Mouse (Mus musculus) embryonic facial prominence, embryonic 11.5 days (tissue): ENCODE measurements around the gene Col6a1. TPM values are rescaled to one million over a fixed set of nuclear protein-coding genes. Genes with fewer than 3 reads are reported as not detected.
A peak's percentile ranks its signal among the peaks of the same experiment; 100 is the strongest.

Experiments used
- ATAC-seq: fragments of 200-750 bp; cut with Nextera tagmentation; replicated peaks from 2 replicates; pipeline ENCODE4 v1.8.0; 2017; ENCODE audit warnings: low read depth; ENCODE audit not compliant: insufficient number of reproducible peaks, low FRiP score, low TSS enrichment
- DNase-seq: peaks from one replicate; pipeline ENCODE4 v3.0.0-alpha.2; 2015; ENCODE audit warnings: low spot score
- H3K27ac ChIP-seq: fragments of 300-500 bp; sonication (generic); replicated peaks from 2 replicates; pipeline ENCODE4 v1.5.1; 2014; ENCODE audit warnings: mild to moderate bottlenecking, low read depth, low read length, control low read depth
- H3K27me3 ChIP-seq: fragments of 300-500 bp; sonication (generic); 2 replicates; pipeline ENCODE4 v1.6.1; 2014; ENCODE audit warnings: mild to moderate bottlenecking, low read length, moderate library complexity, mixed read lengths; ENCODE audit not compliant: control insufficient read depth, insufficient read depth
- H3K36me3 ChIP-seq: fragments of 300-500 bp; sonication (generic); replicated peaks from 2 replicates; pipeline ENCODE4 v1.6.1; 2014; ENCODE audit warnings: low read depth, mild to moderate bottlenecking, low read length, moderate library complexity, mixed read lengths; ENCODE audit not compliant: control insufficient read depth, insufficient read depth
- H3K4me1 ChIP-seq: fragments of 300-500 bp; sonication (generic); 2 replicates; pipeline ENCODE4 v1.6.1; 2014; ENCODE audit warnings: low read length, mixed read lengths; ENCODE audit not compliant: control insufficient read depth, insufficient read depth
- H3K4me2 ChIP-seq: fragments of 300-500 bp; sonication (generic); 2 replicates; pipeline ENCODE4 v1.6.1; 2014; ENCODE audit warnings: low read depth, mild to moderate bottlenecking, control low read depth, low read length, moderate library complexity
- H3K4me3 ChIP-seq: fragments of 300-500 bp; sonication (generic); 2 replicates; pipeline ENCODE4 v1.5.1; 2014; ENCODE audit warnings: low read depth, low read length, control low read depth
- H3K9ac ChIP-seq: fragments of 300-500 bp; sonication (generic); replicated peaks from 2 replicates; pipeline ENCODE4 v1.6.1; 2014; ENCODE audit warnings: mild to moderate bottlenecking, control low read depth, low read length
- H3K9me3 ChIP-seq: fragments of 300-500 bp; sonication (generic); replicated peaks from 2 replicates; pipeline ENCODE4 v1.6.1; 2016; ENCODE audit warnings: mild to moderate bottlenecking, low read length, inconsistent platforms, mixed read lengths; ENCODE audit not compliant: control insufficient read depth
- WGBS: fragments of 180-500 bp; shearing (Covaris S2); extraction: QIAGEN DNeasy Blood & Tissue Kit; methylation state at CpG from one replicate; pipeline ENCODE4 v1.1.7; 2014; 5-methylcytosine and 5-hydroxymethylcytosine counted together
- polyA plus RNA-seq: library from polyadenylated mRNA; unstranded; fragments of >200 nt; fragmentation: Nextera tagmentation; extraction: Ambion mirVana; gene quantifications from 2 replicates; pipeline ENCODE4 v1.2.1, GENCODE M21; 2014

Col6a1 gene
- polyA plus RNA-seq, 1 experiment from 2014 or later, result 19.8 TPM

DNA sequence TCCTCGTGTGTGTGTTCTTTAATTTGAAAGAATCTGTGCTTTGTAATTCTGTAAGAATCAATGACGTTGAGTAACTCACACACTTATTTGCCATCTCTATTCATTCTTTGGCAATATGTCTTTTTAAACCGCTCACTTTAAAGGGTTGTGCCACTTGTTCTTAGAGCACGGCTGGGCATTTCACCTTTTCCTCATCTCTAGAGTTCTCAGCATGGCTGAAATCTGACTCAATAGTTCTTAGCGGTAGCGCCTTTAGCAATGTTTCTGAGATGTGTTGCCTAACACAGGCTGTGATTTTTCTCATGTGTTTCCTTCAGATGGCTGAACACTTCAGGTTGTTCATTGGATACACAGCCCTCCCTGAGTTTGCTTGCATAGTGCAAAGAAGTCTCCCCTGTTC is 51.4 kb downstream of the Col6a1 start:
- Histone ChIP-seq H3K27me3 (no peaks in the 10 kb centered on the region), H3K9ac (no peak overlapping the region), H3K4me2 (no peak overlapping the region), H3K4me3 (no peak overlapping the region), H3K36me3 (no peaks in the 10 kb centered on the region), H3K27ac (no peak overlapping the region), H3K9me3 (no peaks in the 10 kb centered on the region), H3K4me1 (no peaks in the 10 kb centered on the region)
- no peak for ATAC-seq
- 85% methylated on average over 6 of the region's 6 CpGs for WGBS
- DNase-seq, result no peak

DNA sequence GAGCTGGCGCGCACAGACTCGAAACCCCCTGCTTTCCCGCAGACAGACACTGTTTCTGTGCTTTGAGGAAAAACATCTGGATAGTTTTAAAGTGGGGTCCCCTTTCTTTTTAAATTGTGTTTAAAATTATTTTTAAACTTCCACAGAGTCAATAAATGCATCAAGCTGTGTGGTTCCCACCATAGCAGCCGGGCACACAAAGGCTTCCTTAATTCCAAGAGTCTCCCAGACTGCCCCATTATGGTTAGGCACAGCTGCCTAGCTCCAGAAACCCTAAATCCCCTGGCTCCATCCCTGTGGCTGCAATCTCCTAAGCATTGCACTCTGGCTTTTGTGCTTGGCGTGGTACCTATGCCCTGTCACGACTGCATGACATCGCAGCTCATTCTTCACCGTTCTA is 54.0 kb downstream of the Col6a1 start:
- Histone ChIP-seq H3K4me3 (no peak overlapping the region), H3K27me3 (no peaks in the 10 kb centered on the region), H3K4me1 (no peaks in the 10 kb centered on the region), H3K9ac (no peak overlapping the region), H3K36me3 (no peaks in the 10 kb centered on the region), H3K9me3 (no peaks in the 10 kb centered on the region), H3K27ac (no peak overlapping the region; the same call in 1 of the 2 replicates), H3K4me2 (no peak overlapping the region)
- peak; percentile 37 for DNase-seq
- 69% methylated on average over 9 of the region's 9 CpGs for WGBS
- no peak; the same call in 1 of the 2 replicates for ATAC-seq

GRCm38 (mm10) chr10:76668947-76669284 is 57.1 kb downstream of the Col6a1 start:
- no peaks in the 10 kb centered on the region for H3K27me3 ChIP-seq
- H3K9me3 ChIP-seq, result no peaks in the 10 kb centered on the region
- no peaks in the 10 kb centered on the region for H3K36me3 ChIP-seq
- no peak overlapping the region for H3K4me3 ChIP-seq
- DNase-seq (no peak), ATAC-seq (no peak)
- H3K9ac ChIP-seq, result no peak overlapping the region
- 65% methylated on average over 7 of the region's 7 CpGs for WGBS
- H3K4me1 ChIP-seq, result no peaks in the 10 kb centered on the region
- no peak overlapping the region for H3K4me2 ChIP-seq
- no peak overlapping the region for H3K27ac ChIP-seq

- Histone ChIP-seq H3K9me3 (no peaks in the 10 kb centered on the region), H3K27me3 (no peaks in the 10 kb centered on the region), H3K9ac (no peak overlapping the region), H3K4me3 (no peak overlapping the region), H3K4me2 (no peak overlapping the region), H3K4me1 (no peaks in the 10 kb centered on the region), H3K27ac (no peak overlapping the region), H3K36me3 (no peaks in the 10 kb centered on the region)
- DNase-seq, result no peak
- ATAC-seq, result no peak
- WGBS, result 91% methylated on average over 4 of the region's 4 CpGs
Measured at GRCm38 (mm10) chr10:76668261-76668946, 57.6 kb downstream of the Col6a1 start.

- no peaks in the 10 kb centered on the region for H3K9me3 ChIP-seq
- no peak overlapping the region for H3K27ac ChIP-seq
- no peak for DNase-seq
- H3K4me1 ChIP-seq, result no peaks in the 10 kb centered on the region
- no peaks in the 10 kb centered on the region for H3K27me3 ChIP-seq
- no peak for ATAC-seq
- no peak overlapping the region for H3K4me2 ChIP-seq
- no peak overlapping the region for H3K4me3 ChIP-seq
- H3K36me3 ChIP-seq, result no peaks in the 10 kb centered on the region
- 80% methylated on average over 1 of the region's 1 CpGs for WGBS
- H3K9ac ChIP-seq, result no peak overlapping the region
Measured at GRCm38 (mm10) chr10:76667197-76667805, 58.7 kb downstream of the Col6a1 start.

GRCm38 (mm10) chr10:76665551-76665950 is 60.4 kb downstream of the Col6a1 start:
- no peak for DNase-seq
- WGBS, result 90% methylated on average over 11 of the region's 11 CpGs

DNA sequence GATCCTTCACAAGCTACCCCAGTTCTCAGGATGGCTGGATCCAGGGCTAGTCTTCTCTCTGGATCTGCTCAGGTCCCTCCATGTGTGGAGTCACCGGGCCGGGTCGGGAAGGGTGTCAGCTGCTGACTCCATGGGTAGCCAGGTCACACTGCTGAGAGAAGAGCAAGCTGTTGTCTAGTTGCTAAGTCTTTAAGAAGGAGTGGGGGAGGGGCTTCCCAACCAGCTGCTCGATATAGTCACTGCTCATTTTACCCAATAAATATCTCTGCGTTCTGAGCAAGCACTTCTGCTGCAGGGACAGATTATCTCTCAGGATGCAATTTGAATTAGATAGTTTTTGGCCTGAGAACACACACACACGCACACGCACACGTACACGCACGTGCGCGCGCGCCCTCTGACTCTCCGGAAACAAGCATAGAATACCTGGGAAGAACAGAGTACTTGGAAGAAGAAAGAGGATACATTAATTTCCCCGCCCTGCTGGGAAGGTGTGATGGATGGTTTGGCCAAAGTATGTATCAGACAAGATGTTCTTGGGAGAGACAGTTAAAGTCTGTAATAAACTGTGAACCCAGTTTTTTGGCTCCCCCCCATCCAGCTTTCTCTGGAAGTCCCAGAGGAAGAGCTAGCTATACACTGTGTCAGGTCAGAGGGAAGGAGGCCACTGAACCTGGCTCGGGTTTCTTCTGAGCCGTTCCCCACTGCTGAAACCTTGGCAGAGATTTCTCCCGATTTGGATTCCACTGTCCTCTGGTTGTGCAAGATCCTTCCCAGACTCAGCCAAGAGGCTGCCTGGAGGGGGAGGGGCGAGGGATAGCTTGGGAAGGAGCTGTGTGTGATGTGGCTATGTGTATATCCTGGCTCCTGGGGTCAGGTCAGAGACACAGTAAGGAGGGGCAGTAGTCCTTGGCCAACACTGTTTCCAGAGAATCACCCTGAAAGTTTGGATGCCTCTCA is 61.5 kb downstream of the Col6a1 start:
- Histone ChIP-seq H3K36me3 (no peaks in the 10 kb centered on the region), H3K4me1 (no peaks in the 10 kb centered on the region), H3K27ac (no peak overlapping the region), H3K27me3 (no peaks in the 10 kb centered on the region), H3K4me3 (no peak overlapping the region), H3K9me3 (no peaks in the 10 kb centered on the region), H3K4me2 (no peak overlapping the region), H3K9ac (no peak overlapping the region)
- ATAC-seq (no peak), DNase-seq (no peak)
- WGBS, result 81% methylated on average over 20 of the region's 20 CpGs

More at GRCm38 (mm10) chr10:76665551-76665950, 60.4 kb downstream of the Col6a1 start:
- H3K4me2 ChIP-seq, result no peak overlapping the region
- H3K4me3 ChIP-seq, result no peak overlapping the region
- ATAC-seq, result no peak
- H3K27me3 ChIP-seq, result no peaks in the 10 kb centered on the region
- H3K4me1 ChIP-seq, result no peaks in the 10 kb centered on the region
- H3K36me3 ChIP-seq, result no peaks in the 10 kb centered on the region
- H3K27ac ChIP-seq, result no peak overlapping the region
- H3K9me3 ChIP-seq, result no peaks in the 10 kb centered on the region
- no peak overlapping the region for H3K9ac ChIP-seq
